Mouse (Mus musculus): ENCODE measurements around the gene Adsl. TPM values are rescaled to one million over a fixed set of nuclear protein-coding genes. Genes with fewer than 3 reads are reported as not detected.

Gene Adsl
- total RNA-seq, 2 experiments from 2014 or later, result 25.5 to 26.0 TPM

GRCm38 (mm10) chr15:80936686-80937085, 11.6 kb upstream of the Adsl start:
- no peak for DNase-seq (ENCODE audit: low spot score in 2 of 2)
- intact Hi-C loops (cut with DNase I), result no loop called here

GRCm38 (mm10) chr15:80938615-80939014, 9.7 kb upstream of the Adsl start:
- DNase-seq (ENCODE audit: low spot score in 2 of 2), result no peak
- intact Hi-C loops (cut with DNase I), result no loop called here

- DNase-seq (ENCODE audit: low spot score in 2 of 2), result no peak
- intact Hi-C loops (cut with DNase I), result no loop called here
These were observed 8.9 kb upstream of the Adsl start for GRCm38 (mm10) chr15:80939401-80939800.

GRCm38 (mm10) chr15:80941468-80942040, 6.7 kb upstream of the Adsl start:
- intact Hi-C loops (cut with DNase I), result no loop called here
- no peak for DNase-seq (ENCODE audit: low spot score in 2 of 2)

GRCm38 (mm10) chr15:80945851-80946250, 2.4 kb upstream of the Adsl start:
- intact Hi-C loops (cut with DNase I), result no loop called here

GRCm38 (mm10) chr15:80949431-80949830, 1.1 kb downstream of the Adsl start:
- intact Hi-C loops (cut with DNase I), result loop anchor here (2.0 kb wide), 1 partner anchor 237 kb away; no protein-coding TSS in a partner anchor
- DNase-seq (ENCODE audit: low spot score in 2 of 2), result no peak

More at GRCm38 (mm10) chr15:80945851-80946250, 2.4 kb upstream of the Adsl start:
- DNase-seq (ENCODE audit: low spot score in 2 of 2), result peak in 1 of 2 experiments; percentile 34

- DNase-seq (ENCODE audit: low spot score in 2 of 2), result peak in 1 of 2 experiments; percentile 16
- intact Hi-C loops (cut with DNase I), result no loop called here
These were observed 1.8 kb downstream of the Adsl start for GRCm38 (mm10) chr15:80950055-80950454.

GRCm38 (mm10) chr15:80953971-80954370, 5.7 kb downstream of the Adsl start:
- intact Hi-C loops (cut with DNase I), result no loop called here

GRCm38 (mm10) chr15:80954861-80955260, 6.6 kb downstream of the Adsl start:
- intact Hi-C loops (cut with DNase I), result no loop called here
- no peak for DNase-seq (ENCODE audit: low spot score in 2 of 2)

More at GRCm38 (mm10) chr15:80953971-80954370, 5.7 kb downstream of the Adsl start:
- no peak for DNase-seq (ENCODE audit: low spot score in 2 of 2)

- peak in 1 of 2 experiments; percentile 60 for DNase-seq (ENCODE audit: low spot score in 2 of 2)
- intact Hi-C loops (cut with DNase I), result no loop called here
These were observed 7.6 kb downstream of the Adsl start for GRCm38 (mm10) chr15:80955836-80956438.

GRCm38 (mm10) chr15:80969371-80969770, 21.1 kb downstream of the Adsl start:
- intact Hi-C loops (cut with DNase I), result no loop called here

GRCm38 (mm10) chr15:80974311-80974710, 26.0 kb downstream of the Adsl start:
- no peak for DNase-seq (ENCODE audit: low spot score in 2 of 2)
- intact Hi-C loops (cut with DNase I), result no loop called here

More at GRCm38 (mm10) chr15:80969371-80969770, 21.1 kb downstream of the Adsl start:
- no peak for DNase-seq (ENCODE audit: low spot score in 2 of 2)

- intact Hi-C loops (cut with DNase I), result no loop called here
- DNase-seq (ENCODE audit: low spot score in 2 of 2), result no peak
These were observed 27.4 kb downstream of the Adsl start for GRCm38 (mm10) chr15:80975666-80976065.

- DNase-seq (ENCODE audit: low spot score in 2 of 2), result peak; percentile 88 to 90
- intact Hi-C loops (cut with DNase I), result no loop called here
These were observed 29.5 kb downstream of the Adsl start, which contains the start of gene Sgsm3 for GRCm38 (mm10) chr15:80977620-80978334. Gene Sgsm3 (plus strand): TSS chr15:80977765.

- DNase-seq (ENCODE audit: low spot score in 2 of 2), result no peak
- intact Hi-C loops (cut with DNase I), result no loop called here
These were observed 31.3 kb downstream of the Adsl start for GRCm38 (mm10) chr15:80979611-80980010.

GRCm38 (mm10) chr15:80981176-80981575, 32.9 kb downstream of the Adsl start:
- no peak for DNase-seq (ENCODE audit: low spot score in 2 of 2)
- intact Hi-C loops (cut with DNase I), result no loop called here

GRCm38 (mm10) chr15:80983264-80983663, 35.0 kb downstream of the Adsl start:
- no peak for DNase-seq (ENCODE audit: low spot score in 2 of 2)
- intact Hi-C loops (cut with DNase I), result no loop called here

- intact Hi-C loops (cut with DNase I), result no loop called here
- DNase-seq (ENCODE audit: low spot score in 2 of 2), result no peak
These were observed 40.0 kb downstream of the Adsl start for GRCm38 (mm10) chr15:80988331-80988730.

- intact Hi-C loops (cut with DNase I), result no loop called here
- no peak for DNase-seq (ENCODE audit: low spot score in 2 of 2)
These were observed 41.4 kb downstream of the Adsl start for GRCm38 (mm10) chr15:80989712-80990111.

- peak in 1 of 2 experiments; percentile 58 for DNase-seq (ENCODE audit: low spot score in 2 of 2)
- intact Hi-C loops (cut with DNase I), result no loop called here
These were observed 46.7 kb downstream of the Adsl start for GRCm38 (mm10) chr15:80994959-80995358.
